Mouse (Mus musculus): ENCODE results near the gene Wwox.

The Wwox gene

DNA sequence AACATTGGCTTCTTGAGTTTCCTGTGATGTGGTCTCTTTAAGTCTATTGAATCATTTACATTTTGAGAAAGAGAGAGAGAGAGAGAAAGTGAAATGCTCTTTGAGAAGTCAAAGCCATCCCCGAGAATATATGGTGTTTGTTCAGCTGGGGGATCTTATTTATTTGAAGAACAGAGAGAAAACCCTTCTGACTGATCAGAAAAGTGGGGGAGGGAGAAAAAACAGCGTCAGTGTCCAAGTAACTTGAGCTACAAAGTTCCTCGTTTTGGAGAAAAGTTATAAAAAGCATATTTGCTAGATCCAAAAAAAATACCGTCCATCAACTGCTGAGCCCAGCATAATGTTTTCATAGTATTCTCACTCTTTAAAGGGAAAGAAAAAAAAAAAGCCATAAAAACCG lies 283.2 kb downstream of the Wwox start:
- in situ Hi-C loops (cut with MboI, MseI), result no loop called here

DNA sequence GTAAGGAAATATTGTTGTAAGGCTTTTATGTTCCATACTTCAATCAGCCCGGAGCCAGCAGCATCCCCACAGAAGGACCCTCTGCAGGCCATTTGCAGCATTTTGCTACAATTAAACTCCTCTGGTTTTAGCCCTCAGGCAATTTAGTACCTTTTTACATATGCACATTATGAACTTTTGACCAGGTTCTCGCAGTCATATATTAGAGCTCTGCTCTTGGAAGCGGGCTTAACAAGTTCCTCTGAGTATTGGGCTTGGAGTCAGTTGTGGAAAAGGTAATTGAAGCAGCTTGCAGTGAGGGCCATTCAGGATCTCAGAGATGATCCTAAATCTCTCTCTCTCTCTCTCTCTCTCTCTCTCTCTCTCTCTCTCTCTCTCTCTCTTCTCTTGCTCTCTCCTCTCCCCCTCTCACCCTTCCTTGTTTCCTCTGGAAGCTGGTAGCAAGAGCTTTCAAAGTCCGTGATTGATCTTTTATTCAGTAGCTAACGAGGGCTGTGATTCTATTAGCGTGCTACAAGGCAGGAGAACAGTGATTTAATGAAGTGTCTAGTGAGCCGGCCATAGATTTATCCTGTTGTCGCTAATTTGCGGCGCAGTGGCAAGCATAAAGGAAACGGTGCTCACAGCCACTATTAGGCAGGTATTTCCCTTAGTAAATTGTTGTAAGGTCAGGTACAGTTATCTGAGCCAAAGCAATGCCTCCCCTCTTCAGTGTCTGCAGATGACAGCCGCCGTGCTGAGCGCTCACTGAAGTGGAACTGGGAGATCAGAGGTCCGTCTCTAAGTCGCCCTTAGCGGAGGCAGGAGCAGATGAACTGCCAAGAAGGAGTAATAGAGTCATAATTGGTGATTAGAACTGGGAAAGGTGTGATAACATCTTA lies 292.0 kb downstream of the Wwox start:
- in situ Hi-C loops (cut with MboI, MseI), result no loop called here

DNA sequence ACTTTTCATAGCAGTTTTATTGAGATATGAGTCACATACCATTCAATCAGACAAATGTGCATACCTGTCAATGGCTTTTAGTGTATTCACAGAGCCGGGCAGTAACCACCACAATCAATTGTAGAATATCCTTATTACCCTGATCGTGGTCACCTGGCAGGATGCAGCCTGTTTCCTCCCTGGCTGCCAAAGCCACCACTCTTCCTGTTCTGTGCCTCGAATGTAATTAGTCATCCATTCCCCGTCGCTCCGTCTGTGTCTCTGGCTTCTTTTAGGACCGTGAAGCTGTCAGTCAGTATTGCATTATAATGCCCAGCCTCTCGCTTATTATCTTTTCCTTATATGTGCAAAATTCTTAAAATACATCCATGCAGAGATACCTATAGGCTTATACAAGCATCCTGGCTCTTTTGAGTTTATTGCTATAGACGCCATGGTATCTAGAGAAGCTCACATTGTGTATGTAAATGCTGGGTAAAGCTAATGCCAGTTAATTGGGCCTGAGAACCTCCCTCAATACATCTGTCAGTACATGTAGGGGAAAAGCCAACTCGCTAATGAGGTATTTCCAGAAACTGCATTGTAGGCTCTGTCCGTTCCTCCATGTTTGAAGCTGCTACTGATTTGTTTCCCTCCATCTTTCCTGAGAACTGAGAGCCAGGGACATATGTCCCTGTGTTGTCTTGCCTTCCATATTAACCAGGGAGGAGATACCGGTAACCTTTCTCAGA lies 303.9 kb downstream of the Wwox start:
- in situ Hi-C loops (cut with MboI, MseI), result no loop called here

DNA sequence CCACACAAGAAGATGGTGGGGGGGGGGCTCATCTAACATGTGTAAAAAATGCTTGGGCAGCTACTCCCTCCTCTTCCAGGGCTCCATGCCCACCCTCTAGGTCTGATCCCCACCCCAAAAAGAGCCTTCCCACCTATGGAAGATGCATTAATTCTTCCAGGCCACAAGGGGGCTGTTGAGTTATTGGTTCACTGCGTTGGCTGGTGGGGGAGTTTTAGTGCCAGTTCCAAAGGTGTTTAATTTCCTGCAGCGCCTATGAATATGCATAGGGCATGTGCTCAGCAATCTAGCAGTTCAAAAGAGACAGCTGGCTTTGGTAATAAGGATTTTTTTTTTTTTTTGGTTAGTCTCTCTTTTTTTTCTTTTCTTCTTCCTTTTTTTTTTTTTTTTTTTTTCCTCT lies 306.9 kb downstream of the Wwox start:
- in situ Hi-C loops (cut with MboI, MseI), result no loop called here

DNA sequence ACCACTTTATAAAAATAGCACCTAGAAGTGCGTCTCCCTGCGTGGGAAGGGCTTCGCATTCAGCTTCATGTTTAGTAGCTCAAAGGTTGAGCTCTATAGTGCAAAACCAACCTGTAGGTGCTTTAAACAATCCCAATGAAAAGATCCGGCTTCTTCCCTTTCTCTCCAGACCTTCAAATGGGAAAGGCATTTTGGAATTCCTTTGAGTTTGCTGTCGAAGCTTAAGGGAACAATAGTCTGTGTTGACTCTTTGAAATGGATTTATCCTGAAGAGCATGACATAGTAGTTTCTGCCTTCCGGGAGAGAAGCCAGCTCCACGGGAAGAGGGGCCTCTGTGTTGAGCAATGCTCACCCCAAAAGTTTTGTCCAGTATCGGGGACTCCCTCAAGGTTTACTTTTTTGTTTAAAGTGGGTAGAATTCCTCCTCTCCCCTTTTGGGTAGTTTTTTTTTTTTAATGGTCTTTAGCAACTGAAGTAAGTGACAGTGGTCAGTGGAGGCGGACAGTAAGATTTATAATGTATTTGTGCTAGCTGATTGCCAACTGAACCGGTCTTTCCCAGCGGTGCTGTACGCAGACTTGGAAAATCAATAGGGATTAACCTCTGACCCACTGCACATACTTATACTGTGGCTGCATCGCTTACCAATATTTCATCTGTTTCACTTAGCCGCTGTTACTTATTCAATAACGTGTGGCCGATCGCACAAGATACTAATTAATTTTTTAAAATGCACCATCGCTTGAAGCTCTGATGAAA lies 312.1 kb downstream of the Wwox start:
- in situ Hi-C loops (cut with MboI, MseI), result no loop called here

DNA sequence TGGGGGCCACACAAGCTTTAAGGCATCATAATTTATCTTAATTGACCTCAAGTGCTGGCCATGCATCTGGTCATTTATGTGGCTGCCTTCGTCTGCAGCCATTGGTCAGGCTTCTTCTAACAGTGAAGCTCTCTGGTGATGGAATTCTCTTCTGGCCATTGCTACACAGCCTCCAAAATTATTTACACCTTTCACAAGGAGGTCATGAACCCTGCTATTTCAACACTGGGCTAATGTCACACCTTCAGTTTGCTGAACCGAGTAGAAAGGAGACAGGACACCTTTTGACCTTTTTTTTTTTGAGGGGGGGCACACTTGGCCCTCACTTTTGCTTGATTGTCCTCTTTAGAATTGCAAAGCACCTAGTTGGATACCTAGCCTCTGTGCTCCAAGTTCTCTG lies 320.2 kb downstream of the Wwox start:
- in situ Hi-C loops (cut with MboI, MseI), result no loop called here

DNA sequence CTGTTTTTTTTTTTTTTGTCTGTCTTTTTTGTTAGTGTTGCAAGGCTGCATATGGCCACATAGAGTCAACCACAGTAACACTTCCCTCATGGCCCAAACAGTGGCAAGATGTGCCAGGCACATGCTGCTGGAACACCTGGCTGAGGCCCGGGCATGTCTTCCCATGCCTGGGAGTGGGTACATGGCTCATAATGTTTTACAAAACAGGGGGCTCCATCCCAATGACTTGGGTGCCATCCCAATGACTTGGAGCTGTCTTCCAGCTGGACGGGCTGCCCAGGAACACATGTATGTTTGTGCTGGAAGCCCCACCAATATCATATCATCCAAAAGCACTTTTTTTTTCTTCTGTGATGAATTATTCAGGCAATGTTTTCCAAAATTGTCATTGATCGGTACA lies 329.1 kb downstream of the Wwox start:
- in situ Hi-C loops (cut with MboI, MseI), result no loop called here

DNA sequence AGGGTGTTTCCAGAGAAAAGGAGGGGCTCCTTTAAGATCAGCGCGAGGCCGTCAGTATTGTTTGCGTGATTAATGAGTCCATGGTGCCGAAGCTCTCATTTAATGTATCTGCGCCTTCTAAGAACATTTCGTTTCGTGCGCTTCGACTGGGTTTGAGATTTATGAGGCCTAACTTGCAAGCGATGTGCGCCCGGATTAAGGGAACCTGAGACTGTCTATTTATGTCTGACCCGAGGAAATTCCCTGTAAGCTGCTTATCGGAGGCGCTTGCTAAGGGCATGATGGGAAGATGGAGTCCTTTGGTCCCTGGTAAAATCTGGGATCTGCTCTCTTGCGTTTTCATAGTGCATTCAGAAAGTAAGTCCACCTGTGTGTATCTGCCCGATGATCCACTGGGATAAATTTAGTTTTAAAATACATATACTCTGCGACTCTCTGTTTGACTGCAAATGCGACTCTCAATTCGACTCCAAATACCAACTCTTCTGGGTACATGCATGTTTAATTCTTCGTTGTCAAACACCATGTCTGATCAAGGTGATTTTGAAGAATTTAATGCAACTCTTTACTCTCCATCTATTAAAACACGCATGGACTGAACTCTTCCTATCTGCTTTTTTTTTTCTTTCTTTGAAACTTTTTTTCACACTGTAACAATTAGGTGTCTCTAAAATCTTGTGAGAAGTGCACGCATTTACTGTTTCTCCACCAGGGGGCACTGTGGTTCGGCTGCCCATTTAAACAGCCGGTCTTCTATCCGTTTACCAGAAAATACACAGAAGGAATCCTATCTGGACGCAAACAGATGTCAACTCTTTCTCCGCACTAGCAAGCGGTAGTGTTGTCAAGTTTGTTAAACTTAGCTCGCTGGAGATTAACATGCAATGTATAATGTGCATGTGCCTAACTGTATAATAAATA lies 331.7 kb downstream of the Wwox start:
- in situ Hi-C loops (cut with MboI, MseI), result loop anchor here (10.0 kb wide), 1 partner anchor 204 kb away; no protein-coding TSS in a partner anchor

DNA sequence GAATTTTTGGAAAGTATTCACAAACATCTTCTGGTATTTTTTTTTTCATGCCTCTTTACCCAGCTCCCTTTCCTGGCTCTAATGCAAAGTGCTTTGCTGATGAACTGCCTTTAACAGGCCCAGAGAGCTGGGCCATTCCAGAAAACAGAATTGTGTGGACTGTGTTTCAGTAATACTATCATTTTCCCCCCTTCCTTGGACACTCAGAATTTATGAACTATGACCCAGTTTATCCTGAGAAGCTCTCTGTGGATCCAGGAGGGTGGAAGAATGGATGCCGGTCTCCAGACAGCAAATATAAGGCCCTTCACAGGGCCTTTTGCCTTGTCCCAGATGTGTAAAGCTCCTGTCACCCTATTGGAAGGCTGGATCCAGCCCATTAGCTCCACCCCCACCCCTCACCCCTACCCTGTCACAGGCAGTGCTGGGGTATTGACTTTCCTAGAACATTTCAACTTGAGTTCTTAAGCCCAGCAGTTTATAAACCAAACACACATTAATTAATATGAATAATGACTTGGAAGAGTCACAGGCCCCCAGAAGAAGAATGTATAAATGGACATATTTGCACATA lies 332.9 kb downstream of the Wwox start:
- in situ Hi-C loops (cut with MboI, MseI), result loop anchor here (10.0 kb wide), 1 partner anchor 202 kb away; no protein-coding TSS in a partner anchor

DNA sequence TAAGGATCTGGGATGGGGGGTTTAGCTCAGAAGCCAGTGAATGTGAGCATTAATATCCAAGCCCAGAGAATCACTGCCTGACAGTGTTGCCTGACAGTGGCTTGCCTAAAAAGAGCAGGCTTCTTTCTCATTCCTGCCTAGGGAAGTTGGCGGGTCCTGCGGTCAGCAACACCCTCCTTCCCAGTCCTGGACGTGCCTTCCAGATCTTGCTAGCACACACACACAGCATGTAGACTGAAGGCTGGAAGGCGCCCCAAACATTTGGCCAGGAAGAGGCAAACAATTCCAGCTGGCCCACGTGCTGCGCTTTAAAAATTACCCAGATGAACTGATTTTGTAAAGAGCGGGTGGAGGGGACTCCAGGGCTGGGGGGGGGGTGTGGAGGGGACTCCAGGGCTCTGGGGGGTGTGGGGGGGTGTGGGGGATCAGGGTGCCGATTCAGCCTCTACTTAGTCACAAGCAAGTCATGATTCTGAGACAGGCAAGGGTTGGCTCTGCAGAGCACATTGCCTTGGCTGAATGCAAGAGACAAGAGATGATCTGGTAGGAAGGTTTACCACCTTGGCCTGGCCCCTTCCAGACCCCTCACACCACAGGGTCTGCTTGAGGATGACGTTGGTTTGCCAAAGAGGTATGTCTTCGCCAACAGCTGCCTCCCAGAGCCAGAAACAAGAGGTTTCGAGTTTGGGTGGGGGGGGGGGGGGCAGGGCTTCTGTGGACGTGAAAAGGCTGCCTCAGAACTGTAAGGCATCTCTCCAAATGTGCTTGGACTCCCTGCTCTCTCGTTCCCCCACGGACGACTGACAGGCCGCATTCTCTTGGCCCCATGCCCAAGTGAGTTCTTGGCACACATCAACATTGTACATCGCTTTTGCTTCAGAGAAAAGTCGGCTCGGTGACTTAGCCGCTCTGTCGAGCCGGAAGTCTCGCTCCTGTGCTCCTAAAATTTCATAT lies 334.3 kb downstream of the Wwox start:
- in situ Hi-C loops (cut with MboI, MseI), result loop anchor here (10.0 kb wide), 1 partner anchor 201 kb away; no protein-coding TSS in a partner anchor

DNA sequence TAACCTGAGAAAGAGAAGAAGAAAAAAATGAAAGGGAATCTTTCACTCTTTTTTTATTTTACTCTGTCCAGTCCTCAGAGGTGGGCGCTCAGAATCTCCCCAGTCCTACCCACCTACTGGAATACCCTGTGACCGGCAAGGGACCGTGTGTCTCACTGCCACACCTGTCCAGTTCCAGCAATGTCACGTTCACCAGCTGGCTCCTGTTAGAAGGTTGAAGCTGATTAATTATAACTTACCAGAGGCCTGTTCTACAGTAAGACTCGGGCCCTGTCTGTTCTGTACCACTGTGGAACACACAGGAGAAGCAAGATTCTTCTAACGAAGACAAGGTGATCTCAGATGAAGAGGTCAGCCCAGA lies 334.9 kb downstream of the Wwox start:
- in situ Hi-C loops (cut with MboI, MseI), result loop anchor here (10.0 kb wide), 1 partner anchor 200 kb away; no protein-coding TSS in a partner anchor

DNA sequence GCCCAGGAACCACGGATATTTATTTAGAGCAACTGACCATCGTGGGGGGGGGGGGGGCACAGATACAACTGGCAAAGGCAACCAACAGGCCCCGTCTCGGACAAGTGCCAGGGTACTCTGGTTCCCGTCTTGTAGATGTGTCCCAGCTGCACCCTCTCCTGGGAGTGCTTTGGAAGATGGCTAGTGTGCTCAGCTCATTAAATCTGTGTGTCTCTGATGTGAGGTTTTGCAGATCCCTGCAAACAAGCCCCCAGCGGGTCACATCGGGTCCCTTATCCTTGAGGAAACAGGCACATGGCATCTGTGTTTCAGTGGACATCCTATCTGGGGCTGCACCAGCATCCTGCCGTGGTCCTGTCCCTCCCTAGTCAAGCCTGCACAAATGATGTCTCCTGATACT lies 336.1 kb downstream of the Wwox start:
- in situ Hi-C loops (cut with MboI, MseI), result loop anchor here (10.0 kb wide), 1 partner anchor 199 kb away; no protein-coding TSS in a partner anchor

DNA sequence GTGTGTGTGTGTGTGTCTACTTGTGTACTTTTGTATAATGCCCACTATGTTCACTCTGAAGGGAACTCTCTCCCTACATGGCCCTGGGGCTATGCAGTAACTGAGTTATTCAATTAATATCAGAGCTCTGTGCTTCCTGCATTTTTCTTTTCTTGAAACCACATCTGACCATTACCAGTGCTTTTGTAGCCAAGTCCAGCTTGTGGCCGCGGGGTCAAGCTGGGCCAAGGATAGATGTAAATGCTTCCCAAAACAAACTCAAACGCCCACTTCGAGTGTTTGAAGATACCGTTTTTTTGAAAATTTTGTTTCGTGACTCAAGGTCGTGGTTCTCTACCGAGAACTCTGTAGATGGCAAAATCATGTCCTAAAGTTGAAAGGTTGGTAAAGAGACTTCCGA lies 337.2 kb downstream of the Wwox start:
- in situ Hi-C loops (cut with MboI, MseI), result loop anchor here (10.0 kb wide), 1 partner anchor 198 kb away; no protein-coding TSS in a partner anchor

DNA sequence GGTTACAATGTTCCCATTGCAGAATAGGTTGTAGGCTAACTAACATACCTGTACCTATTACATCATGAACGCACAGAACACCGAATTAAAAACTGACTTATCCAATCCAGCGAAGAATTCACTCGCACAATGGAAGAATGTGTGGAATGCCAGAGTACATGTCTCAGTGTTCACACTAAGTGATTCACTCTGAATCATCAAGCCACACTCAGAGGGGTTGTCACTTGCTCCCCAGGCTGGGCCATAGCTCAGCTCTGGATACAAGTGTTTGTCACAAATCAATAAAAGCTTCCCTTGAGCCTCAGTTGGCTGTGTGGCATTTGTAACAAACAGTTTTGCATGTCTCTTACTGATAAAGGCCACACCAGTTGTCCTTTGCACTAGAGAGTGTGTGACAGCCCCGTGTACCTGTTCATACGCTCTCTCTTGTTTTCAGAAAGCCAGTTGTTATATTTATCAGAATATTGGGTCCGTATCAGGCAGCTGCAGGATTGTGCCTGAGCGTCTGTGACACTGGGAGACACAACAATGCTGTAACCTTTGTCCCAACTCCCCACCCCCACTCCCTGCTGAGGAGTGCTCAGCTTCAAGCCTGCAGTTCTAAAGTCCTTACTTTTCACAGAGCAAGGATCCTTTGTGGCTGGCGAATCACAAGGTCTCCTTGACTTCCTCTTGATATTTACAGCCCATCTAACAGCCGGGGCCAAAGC lies 338.0 kb downstream of the Wwox start:
- in situ Hi-C loops (cut with MboI, MseI), result loop anchor here (10.0 kb wide), 1 partner anchor 197 kb away; no protein-coding TSS in a partner anchor

DNA sequence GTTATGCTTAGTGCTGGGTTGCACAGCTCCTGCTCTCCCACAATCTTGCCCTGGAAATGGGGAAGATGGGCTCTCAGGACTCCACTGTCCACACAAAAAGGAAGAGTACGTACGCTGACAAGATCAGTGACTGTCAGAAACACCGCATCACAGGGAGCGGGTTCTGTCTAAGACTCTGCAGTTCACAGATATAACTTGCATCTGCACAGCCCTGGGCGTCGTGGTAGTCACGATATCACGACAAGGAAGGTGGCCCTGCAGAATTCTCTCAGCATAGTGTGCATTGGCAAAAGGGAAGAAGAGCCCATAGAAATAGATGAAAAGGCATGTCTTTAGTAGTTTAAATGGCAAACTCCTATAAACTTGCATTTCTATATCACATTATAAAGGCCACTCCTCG lies 339.5 kb downstream of the Wwox start:
- in situ Hi-C loops (cut with MboI, MseI), result loop anchor here (10.0 kb wide), 1 partner anchor 196 kb away; no protein-coding TSS in a partner anchor

DNA sequence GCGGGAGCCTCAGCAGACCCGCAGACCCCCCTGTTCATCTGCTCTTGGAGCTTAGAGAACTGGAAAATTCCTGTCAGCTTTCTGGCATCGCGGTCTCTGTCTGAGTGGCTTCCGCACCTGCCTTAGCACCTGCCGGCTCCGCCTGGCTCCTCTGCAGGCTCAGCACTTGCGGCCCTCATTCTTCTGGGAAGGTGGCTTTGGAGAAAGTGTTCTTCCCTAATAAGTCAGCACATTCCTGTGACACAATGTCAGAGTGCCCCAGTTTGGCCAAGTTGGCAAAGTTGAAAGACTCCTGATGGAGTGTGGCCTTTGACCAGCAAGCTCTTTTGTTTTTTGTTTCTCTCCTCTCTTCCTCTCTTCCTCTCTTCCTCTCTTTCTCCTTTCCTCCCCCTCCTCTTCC lies 343.9 kb downstream of the Wwox start:
- in situ Hi-C loops (cut with MboI, MseI), result no loop called here

DNA sequence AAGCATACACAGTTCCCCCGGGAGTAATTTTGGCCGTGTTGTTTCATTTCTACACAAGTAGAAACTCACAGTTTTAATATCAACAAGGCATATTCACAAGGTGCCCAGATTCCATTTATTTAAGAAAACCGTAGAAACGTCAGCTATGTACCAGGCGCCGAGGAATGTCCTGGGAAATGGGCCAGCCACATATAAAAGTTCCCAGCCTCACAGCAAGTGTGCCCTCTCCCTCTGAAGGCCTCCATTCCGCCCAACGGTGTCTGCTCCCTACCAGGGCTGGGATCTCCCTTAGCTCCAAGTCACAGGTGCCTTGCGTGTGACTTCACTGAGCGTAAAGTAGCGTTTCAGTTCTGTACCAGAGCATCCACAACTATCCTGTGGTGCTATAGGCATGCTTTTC lies 346.4 kb downstream of the Wwox start:
- in situ Hi-C loops (cut with MboI, MseI), result no loop called here

DNA sequence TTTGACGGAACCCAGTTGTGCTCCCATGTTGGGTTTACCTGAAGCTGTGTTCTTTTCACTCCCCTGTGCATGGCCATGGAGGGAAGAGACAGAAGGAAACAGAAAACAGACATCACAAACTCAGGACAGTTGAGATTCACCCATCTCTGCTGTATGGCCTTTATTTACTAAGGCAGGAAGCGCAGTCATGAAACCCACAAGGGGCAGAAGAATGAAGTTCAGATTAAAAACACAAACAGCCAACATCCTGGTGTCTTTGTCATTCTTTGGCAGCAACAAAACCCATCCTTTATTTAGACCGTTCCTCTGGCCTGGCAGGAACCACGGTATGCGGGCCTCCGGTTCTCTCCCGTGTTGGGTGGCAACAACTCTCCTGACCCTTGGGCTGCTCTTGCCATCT lies 350.2 kb downstream of the Wwox start:
- in situ Hi-C loops (cut with MboI, MseI), result no loop called here

DNA sequence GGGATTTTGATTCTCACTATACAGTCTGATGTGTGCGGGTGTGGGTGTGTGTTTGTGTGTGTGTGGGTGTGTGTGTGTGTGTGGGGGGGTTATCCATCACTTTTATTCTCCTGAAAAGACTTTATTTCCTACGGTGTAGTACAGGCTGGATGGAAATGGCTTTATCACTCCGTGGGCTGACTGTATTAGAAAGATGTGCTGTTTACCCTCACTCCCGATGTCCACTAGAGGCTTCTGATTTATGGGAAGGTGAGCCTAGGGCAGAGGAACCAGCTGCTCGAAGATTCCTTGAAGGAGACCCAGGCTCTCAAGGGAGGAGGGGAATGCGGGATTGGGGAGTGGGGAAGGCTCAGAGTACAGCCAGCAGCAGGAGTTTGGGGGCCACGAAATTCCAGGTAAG lies 351.3 kb downstream of the Wwox start:
- in situ Hi-C loops (cut with MboI, MseI), result no loop called here
